Mouse (Mus musculus): ENCODE results near the gene Phldb2.

DNA sequence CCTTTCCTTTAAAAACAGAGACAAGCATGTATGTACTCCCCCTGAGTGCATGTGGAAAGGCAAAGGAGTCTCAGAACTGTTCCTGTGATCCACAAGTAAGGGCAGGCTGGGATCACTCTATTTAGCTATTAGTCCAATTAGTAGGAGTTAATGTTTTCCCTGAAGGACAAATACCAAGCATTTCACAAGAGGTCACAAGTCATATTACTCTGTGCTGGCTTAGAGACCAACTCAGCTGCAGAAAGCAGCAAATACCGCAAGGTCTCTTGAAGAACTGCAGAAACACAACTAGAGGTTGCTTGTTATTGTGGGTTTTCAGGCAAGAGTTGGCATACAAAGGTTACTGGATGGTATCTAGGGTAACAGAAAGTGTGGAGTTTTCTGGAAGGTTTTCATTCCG is 59.6 kb downstream of the Phldb2 start:
- TF ChIP-seq POLR2AphosphoS5 (IDR thresholded peaks at IDR 0.05; ENCODE audit: insufficient replicate concordance, low read depth, low read length) = no peak
- TF ChIP-seq CTCF (IDR thresholded peaks at IDR 0.05; ENCODE audit: low read depth, low read length) = no peak
- TF ChIP-seq GATA1 (IDR thresholded peaks at IDR 0.05; ENCODE audit: borderline replicate concordance, low read length) = no peak
